Mouse (Mus musculus) erythroblast, adult 5-6 weeks (primary cell): ENCODE results near the gene Shb. TPM values are rescaled to one million over a fixed set of nuclear protein-coding genes. Genes with fewer than 3 reads are reported as not detected.

Source experiments
- ATAC-seq: replicated peaks from 2 replicates; pipeline ENCODE4 v1.8.0; 2016; ENCODE audit warnings: moderate number of reproducible peaks, mild to moderate bottlenecking, moderate TSS enrichment, inconsistent platforms; ENCODE audit not compliant: poor library complexity, low FRiP score, severe bottlenecking
- total RNA-seq, 2 experiments: library from RNA; stranded (forward) in 1 of 2; stranded (reverse) in 1 of 2; fragments of 150-400 nt in 1 of 2; fragments of 200-764, 138-1000 nt in 1 of 2; gene quantifications; 2 replicates each; pipeline versions ENCODE4 v1.2.3 to v1.2.4; 2015 to 2017; ENCODE audit warnings: low replicate concordance in 2 of 2

Shb gene
- total RNA-seq, 2 experiments from 2014 or later: 0.68 TPM; not detected in 1

- no peak for ATAC-seq
Measured at GRCm38 (mm10) chr4:45464528-45464927, 67.7 kb downstream of the Shb start.

GRCm38 (mm10) chr4:45464123-45464522 lies 68.1 kb downstream of the Shb start:
- no peak for ATAC-seq

DNA sequence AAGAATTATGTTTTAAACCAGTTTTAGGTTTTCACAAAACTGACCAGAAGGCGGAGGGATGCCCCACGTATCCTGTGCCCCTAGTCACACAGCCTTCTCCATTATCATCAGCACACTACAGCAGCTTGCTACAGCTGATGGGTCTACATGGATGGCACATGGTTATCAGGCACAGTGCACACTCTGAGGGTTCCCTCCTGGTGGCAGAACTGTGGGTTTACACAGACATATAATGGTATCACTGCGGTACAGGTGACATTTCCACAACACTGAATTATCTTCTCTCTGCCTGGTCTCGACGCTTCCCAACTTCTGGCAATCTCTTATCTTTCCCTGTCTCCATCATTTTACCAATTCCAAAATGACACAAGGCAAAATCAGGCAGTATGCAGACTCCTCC lies 69.6 kb downstream of the Shb start:
- ATAC-seq: peak; percentile 53; the same call in 1 of the 2 replicates

DNA sequence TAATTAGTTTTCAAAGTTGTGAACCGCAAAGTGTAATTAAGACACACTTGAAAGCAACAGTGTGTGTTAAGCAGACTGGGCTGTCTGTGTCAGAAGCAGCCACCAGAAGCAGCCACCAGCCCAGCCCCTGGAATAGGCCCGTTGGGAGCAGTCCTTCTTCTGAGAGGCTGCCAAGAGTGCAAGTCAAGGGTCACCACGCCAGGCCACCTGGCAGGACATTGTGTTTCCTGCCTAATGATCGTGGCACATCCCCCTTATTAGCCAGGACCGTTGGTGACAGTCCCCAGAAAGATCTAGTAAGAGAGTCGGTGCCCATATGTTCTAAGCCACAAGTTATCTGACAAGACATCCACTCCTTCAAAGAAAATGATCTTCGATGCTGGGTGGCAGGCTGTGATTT lies 70.6 kb downstream of the Shb start:
- no peak for ATAC-seq

GRCm38 (mm10) chr4:45459375-45459774 lies 72.9 kb downstream of the Shb start:
- ATAC-seq: no peak

DNA sequence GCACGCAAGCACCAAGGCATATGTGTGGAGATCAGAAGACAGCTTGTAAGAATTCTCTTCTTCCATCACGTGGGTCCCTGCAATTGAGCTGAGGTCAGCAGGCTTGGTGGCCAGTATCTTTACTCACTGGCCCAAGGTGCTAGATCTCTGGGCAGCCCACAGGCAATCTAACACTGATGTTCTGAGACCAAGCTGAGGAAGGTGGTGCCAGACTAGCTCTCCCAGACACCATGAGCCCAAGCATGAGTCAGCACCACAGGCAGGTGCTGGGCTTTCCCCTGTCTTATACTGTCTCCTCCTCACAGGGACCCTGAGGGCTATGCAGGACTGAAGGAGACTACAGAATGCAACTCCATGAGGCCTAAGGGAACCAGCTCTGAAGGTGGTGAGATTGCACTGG lies 74.7 kb downstream of the Shb start:
- ATAC-seq: no peak

DNA sequence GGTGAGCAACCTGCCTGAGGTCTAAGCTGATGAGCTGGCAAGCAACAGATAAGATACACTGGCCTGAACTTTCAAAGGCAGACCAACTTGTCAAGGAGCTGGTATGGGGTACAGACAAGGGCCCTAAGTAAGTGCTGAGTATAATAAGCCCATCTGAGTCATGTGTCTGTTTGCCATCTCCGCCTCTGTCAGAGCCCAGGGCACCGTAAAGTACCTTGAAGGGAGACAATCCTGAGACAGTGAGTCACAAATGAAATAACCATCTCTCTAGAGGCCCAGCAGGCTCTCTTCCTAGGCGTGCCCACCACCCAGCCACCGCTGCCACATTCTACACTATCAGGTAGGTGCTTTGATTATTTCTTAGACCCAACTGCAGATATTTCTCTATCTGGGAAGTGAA lies 77.3 kb downstream of the Shb start:
- no peak for ATAC-seq

DNA sequence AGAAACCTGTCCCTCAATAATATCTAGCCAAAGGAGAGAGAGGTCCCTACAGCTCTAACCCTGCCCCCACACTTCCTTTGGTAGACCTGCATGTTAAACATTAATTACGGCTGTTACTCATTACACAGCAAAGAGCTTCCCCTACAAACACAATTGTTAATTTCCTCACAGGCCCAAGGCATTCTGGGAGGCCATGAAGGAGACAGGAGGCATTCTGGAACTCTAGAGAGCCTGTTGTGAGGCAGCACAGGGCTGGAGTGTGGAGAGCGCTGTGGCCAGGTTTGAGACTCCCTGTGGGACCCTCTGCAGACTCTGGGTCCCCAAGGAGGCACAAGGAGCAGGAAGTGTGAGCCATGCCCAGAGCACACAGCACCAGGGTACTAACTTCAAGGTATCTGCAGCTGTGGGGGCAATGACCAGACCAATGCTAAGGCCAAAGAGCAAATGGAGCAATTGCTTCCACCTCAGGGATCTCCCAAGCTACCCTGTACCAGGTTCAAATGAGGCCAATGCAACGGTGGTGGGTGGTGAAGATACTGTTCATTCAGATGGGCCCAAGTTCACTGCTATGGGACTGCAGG lies 78.9 kb downstream of the Shb start:
- no peak for ATAC-seq

DNA sequence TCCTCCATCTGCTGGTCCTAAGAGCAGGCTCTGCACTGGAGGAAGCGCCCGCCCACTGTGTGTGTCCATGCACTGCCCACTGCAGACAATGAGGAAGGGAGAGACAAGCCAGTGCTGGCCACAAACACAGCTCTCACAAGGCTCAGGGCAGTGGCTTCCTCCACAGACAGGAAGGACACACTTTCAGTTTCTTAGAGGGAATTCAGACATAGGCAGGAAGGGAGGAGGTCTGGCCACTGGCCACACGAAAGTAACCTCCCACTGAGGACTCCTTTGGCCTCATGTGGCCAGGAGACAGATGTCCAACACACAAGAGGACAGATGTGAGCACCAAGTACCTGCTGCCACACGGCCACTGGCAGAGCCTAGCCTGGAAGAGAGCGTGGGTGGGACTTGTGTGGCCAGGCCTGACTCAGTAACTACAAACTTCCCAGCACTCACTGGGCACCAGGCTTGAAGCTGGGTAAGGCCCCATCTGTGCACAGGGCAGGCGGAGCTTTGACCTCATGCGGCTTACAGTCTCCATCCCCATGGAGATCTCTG lies 79.6 kb downstream of the Shb start:
- ATAC-seq: no peak

GRCm38 (mm10) chr4:45449012-45449411 lies 83.3 kb downstream of the Shb start:
- ATAC-seq: no peak

GRCm38 (mm10) chr4:45448481-45448880 lies 83.8 kb downstream of the Shb start:
- no peak for ATAC-seq

DNA sequence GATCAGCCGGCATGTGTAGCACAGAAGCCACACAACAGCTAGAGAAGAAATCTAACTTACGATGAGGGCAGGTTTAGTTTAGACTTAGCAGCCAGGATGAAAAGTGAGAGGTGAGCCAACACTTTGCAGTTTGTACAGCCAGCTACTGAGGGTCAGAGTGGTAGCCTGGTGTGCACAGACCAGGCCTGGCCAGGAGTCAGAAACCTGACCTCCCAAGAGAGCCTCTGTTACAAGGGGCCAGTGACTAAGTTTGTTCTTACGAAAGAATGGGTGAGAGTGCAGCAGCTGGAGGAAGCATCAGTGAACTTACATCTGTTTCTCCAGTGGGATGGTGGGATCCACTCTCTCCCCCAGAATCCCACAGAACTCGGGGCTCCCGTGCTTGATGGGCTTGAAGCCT lies 85.1 kb downstream of the Shb start:
- no peak for ATAC-seq

- no peak for ATAC-seq
Measured at GRCm38 (mm10) chr4:45445235-45445634, 87.0 kb downstream of the Shb start.

DNA sequence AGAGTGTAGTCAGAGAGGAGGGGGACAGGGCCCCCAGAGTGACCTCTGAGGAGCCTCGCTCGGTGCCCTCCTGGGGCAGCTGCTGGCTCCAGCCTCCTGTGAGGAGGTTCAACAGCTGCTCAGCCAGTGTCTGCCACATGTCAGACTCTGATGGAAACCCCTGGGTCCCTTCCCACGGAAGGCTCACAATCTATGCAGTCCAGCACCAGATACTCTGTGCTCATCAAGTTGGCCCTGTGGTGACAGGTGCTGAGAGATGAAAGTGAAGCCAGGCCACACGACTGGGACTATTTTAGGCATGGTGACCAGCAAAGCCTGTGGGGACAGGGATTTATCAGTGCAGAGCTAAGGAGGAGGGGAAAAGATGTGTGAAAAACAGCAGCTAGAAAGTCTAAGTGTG lies 87.5 kb downstream of the Shb start:
- ATAC-seq: no peak

GRCm38 (mm10) chr4:45443652-45444051 lies 88.6 kb downstream of the Shb start:
- no peak for ATAC-seq

GRCm38 (mm10) chr4:45442237-45442636 lies 90.0 kb downstream of the Shb start:
- ATAC-seq: no peak

DNA sequence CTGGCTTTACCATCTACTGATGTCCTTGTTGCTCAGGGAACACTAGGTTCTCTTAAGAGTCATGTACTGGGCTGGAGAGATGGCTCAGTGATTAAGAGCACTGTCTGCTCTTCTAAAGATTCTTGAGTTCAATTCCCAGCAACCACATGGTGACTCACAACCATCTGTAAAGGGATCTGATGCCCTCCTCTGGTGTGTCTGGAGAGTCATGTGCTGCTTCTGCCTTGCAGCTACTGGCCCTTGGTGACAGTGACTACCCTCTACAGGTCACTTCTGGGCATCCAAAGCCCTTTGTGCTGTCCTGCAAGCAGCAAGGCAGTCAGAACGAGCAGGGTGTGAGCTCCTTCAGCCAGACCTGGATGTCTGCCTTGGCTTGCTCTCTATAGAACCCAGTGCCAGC lies 90.5 kb downstream of the Shb start:
- ATAC-seq: no peak

- ATAC-seq: no peak
Measured at GRCm38 (mm10) chr4:45439281-45439680, 93.0 kb downstream of the Shb start.

DNA sequence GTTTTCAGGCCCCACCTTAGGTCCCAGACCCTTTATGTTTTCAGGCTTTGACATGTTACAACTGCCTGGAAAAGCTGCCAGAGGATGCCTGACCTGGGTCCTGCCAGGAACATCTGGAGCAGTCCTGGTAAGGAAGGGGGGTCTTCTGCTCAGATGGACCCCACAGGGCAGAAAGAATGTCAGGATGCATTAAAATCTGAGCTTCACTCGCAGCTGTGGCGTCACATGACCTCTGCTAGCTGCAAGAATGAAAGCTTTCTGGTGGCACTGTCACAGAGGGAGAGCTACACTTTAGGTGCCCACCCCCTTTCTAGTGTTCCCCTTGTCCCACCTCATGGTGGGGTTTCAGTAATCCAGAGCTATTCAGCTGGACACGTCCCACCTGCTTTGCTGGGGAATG lies 95.3 kb downstream of the Shb start:
- ATAC-seq: no peak

DNA sequence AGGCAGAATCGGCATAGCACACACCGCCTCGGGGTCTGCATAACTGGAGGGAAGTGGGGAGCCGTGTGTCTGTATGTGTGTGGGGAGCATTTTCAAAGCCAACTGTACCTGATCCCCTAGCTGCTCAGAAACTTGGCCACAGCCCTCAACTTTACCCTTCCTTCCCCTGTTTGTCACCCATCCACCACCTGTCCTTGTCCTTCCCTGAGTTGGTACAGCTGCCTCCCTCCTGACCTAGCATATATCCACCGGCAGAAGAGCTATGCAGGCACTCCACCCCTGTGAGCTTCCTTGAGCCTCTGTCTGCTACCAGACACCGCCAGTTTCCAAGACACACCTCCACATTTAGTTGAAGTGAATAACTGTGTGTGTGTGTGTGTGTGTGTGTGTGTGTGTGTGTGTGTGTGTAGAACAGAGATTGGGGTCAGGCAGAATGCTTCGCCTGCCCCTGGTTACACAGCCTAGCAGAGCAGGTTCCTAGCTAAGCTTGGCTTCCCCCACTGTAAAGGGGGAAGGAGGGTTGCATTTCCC lies 95.8 kb downstream of the Shb start:
- ATAC-seq: no peak

DNA sequence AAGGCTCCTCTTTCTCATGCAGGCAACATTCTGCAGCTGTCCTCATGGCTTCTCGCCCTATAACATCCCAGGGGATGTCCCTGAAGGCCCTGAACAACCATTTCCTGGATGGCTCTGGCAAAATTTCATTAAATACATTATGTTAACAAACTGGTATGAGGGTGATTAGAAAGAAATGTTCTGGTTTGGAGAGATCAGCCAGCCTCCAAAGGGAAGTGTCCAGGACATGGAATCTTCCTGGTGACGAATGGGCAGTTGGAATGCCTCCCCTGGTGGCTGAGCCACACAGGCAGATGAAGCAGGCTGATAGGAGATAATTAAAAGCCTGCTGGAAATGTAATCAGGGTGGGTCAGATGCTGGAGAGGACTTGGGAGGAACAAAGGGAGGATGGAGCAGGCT lies 96.4 kb downstream of the Shb start:
- no peak for ATAC-seq

- ATAC-seq: no peak
Measured at GRCm38 (mm10) chr4:45434681-45435080, 97.6 kb downstream of the Shb start.
